Mouse (Mus musculus): Measurements from ENCODE around the gene Pip4p1. TPM values are rescaled to one million over a fixed set of nuclear protein-coding genes. Genes with fewer than 3 reads are reported as not detected.

The Pip4p1 gene
- polyA plus RNA-seq, 1 experiment, result 135 TPM

- no peak for TF ChIP-seq GATA1 (IDR thresholded peaks at IDR 0.05; ENCODE audit: low read length)
Observed at GRCm38 (mm10) chr14:50938119-50938908, 7.7 kb upstream of the Pip4p1 start.

- no peak for TF ChIP-seq GATA1 (IDR thresholded peaks at IDR 0.05; ENCODE audit: low read length)
Observed at GRCm38 (mm10) chr14:50936649-50937048, 6.0 kb upstream of the Pip4p1 start.

GRCm38 (mm10) chr14:50931493-50932020 lies 901 bp upstream of the Pip4p1 start:
- TF ChIP-seq GATA1 (IDR thresholded peaks at IDR 0.05; ENCODE audit: low read length), result no peak

GRCm38 (mm10) chr14:50930377-50930753 lies 291 bp downstream of the Pip4p1 start:
- no peak for TF ChIP-seq GATA1 (IDR thresholded peaks at IDR 0.05; ENCODE audit: low read length)

GRCm38 (mm10) chr14:50929951-50930350 lies 705 bp downstream of the Pip4p1 start:
- no peak for TF ChIP-seq GATA1 (IDR thresholded peaks at IDR 0.05; ENCODE audit: low read length)

- no peak for TF ChIP-seq GATA1 (IDR thresholded peaks at IDR 0.05; ENCODE audit: low read length)
Observed at GRCm38 (mm10) chr14:50927366-50927765, 3.3 kb downstream of the Pip4p1 start.

- TF ChIP-seq GATA1 (IDR thresholded peaks at IDR 0.05; ENCODE audit: low read length), result no peak
Observed at GRCm38 (mm10) chr14:50925111-50925920, 5.3 kb downstream of the Pip4p1 start.

GRCm38 (mm10) chr14:50924281-50925064 lies 6.2 kb downstream of the Pip4p1 start, which contains the start of the genes Osgep and Apex1:
Gene Osgep, minus strand, starts transcription at chr14:50924893.
Gene Apex1, plus strand, starts transcription at chr14:50924968.
- TF ChIP-seq GATA1 (IDR thresholded peaks at IDR 0.05; ENCODE audit: low read length), result no peak

GRCm38 (mm10) chr14:50911356-50911755 lies 19.3 kb downstream of the Pip4p1 start:
- no peak for TF ChIP-seq GATA1 (IDR thresholded peaks at IDR 0.05; ENCODE audit: low read length)

GRCm38 (mm10) chr14:50908126-50908525 lies 22.5 kb downstream of the Pip4p1 start:
- TF ChIP-seq GATA1 (IDR thresholded peaks at IDR 0.05; ENCODE audit: low read length), result no peak

- no peak for TF ChIP-seq GATA1 (IDR thresholded peaks at IDR 0.05; ENCODE audit: low read length)
Observed at GRCm38 (mm10) chr14:50904828-50905129, 25.9 kb downstream of the Pip4p1 start.

GRCm38 (mm10) chr14:50903973-50904827 lies 26.5 kb downstream of the Pip4p1 start:
- TF ChIP-seq GATA1 (IDR thresholded peaks at IDR 0.05; ENCODE audit: low read length), result no peak

GRCm38 (mm10) chr14:50897374-50897765 lies 33.3 kb downstream of the Pip4p1 start, which contains the start of gene Klhl33:
Gene Klhl33, minus strand, starts transcription at chr14:50897507.
- TF ChIP-seq GATA1 (IDR thresholded peaks at IDR 0.05; ENCODE audit: low read length), result no peak

- TF ChIP-seq GATA1 (IDR thresholded peaks at IDR 0.05; ENCODE audit: low read length), result no peak
Observed at GRCm38 (mm10) chr14:50896747-50897373, 33.8 kb downstream of the Pip4p1 start.
